Mouse (Mus musculus): ENCODE results near the gene Srrt. TPM values are rescaled to one million over a fixed set of nuclear protein-coding genes. Genes with fewer than 3 reads are reported as not detected.

Srrt gene
- total and polyA plus RNA-seq, 3 experiments: 291 to 454 TPM; not detected in 1

DNA sequence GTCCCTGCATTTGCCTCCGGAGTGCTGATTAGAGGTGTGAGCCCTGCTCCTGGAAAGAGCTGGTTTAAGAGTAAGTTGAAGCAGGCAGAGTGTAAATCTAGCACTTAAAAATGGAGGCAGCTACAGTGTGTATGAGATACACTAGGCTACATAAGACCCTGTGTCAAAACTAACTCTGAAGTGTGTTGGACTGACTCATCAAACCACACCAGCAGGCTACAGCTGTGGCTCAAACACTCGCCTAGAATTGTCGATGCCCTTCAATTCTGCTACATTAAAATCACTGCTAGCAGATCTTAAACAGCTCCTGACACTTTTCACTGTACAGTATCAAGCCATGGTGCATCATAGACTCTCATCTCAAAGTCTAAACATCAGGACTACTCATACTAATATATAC is 3.3 kb downstream of the Srrt start:
- Histone ChIP-seq H3K27ac (ENCODE audit: control insufficient read depth, low read depth, low read length) (peak overlapping the region; percentile 93), H3K79me2 (ENCODE audit: control insufficient read depth, insufficient read depth, low read length, poor library complexity) (peaks cover 43% of the 10 kb centered on the region), H3K4me3 (ENCODE audit: control insufficient read depth in 1 of 2, insufficient read depth in 1 of 2, low read depth in 2 of 2, low read length in 2 of 2) (no peak overlapping the region), H3K9me3 (replicated peaks; ENCODE audit: insufficient read depth, low read length) (no peaks in the 10 kb centered on the region), H3K4me1 (ENCODE audit: control insufficient read depth in 1 of 2, insufficient read depth in 2 of 2, low read length in 2 of 2) (peaks cover 7 to 50% of the 10 kb centered on the region in 2 experiments; a peak in 3 of 4 replicates), H3K27me3 (ENCODE audit: control insufficient read depth in 1 of 2, insufficient read depth in 2 of 2, low read length in 2 of 2) (no peaks in the 10 kb centered on the region), H3K36me3 (ENCODE audit: control insufficient read depth in 1 of 2, insufficient read depth in 2 of 2, low read length in 2 of 2) (peaks cover 6 to 56% of the 10 kb centered on the region in 2 experiments; a peak in 3 of 4 replicates), H3K9ac (ENCODE audit: control insufficient read depth, low read depth, low read length, poor library complexity, severe bottlenecking) (peak overlapping the region; percentile 23)
- peak; percentile 43 for DNase-seq (ENCODE audit: low read depth, low spot score)
- TF ChIP-seq USF1 (IDR thresholded peaks at IDR 0.05; ENCODE audit: low read depth, low read length) (no peak), SMC3 (IDR thresholded peaks at IDR 0.05; ENCODE audit: low read depth, low read length) (no peak), RAD21 (IDR thresholded peaks at IDR 0.05; ENCODE audit: low read depth, low read length) (no peak), POLR2AphosphoS5 (IDR thresholded peaks at IDR 0.05; ENCODE audit: borderline replicate concordance, low read depth, low read length) (no peak), ELF1 (IDR thresholded peaks at IDR 0.05; ENCODE audit: low read depth, low read length) (no peak), HCFC1 (IDR thresholded peaks at IDR 0.05; ENCODE audit: low read depth, low read length) (no peak), GATA1 (IDR thresholded peaks at IDR 0.05; ENCODE audit: low read depth, low read length) (no peak), MAZ (IDR thresholded peaks at IDR 0.05; ENCODE audit: low read depth, low read length) (no peak), KAT2A (conservative IDR thresholded peaks at IDR 0.05; ENCODE audit: low read depth, low read length) (no peak), BHLHE40 (IDR thresholded peaks at IDR 0.05; ENCODE audit: borderline replicate concordance, low read depth, low read length) (no peak), E2F4 (IDR thresholded peaks at IDR 0.05; ENCODE audit: borderline replicate concordance, low read depth, low read length) (no peak), MAFK (IDR thresholded peaks at IDR 0.05; ENCODE audit: borderline replicate concordance, low read depth, low read length) (no peak), CHD2 (IDR thresholded peaks at IDR 0.05; ENCODE audit: low read length) (no peak), UBTF (IDR thresholded peaks at IDR 0.05; ENCODE audit: borderline replicate concordance, insufficient read depth, low read depth, low read length) (no peak), TAL1 (IDR thresholded peaks at IDR 0.05; ENCODE audit: low read length) (no peak), ETS1 (IDR thresholded peaks at IDR 0.05; ENCODE audit: low read depth, low read length) (no peak), MYC (IDR thresholded peaks at IDR 0.05; ENCODE audit: low read depth, low read length) (no peak), SIN3A (IDR thresholded peaks at IDR 0.05; ENCODE audit: low read length) (no peak)

DNA sequence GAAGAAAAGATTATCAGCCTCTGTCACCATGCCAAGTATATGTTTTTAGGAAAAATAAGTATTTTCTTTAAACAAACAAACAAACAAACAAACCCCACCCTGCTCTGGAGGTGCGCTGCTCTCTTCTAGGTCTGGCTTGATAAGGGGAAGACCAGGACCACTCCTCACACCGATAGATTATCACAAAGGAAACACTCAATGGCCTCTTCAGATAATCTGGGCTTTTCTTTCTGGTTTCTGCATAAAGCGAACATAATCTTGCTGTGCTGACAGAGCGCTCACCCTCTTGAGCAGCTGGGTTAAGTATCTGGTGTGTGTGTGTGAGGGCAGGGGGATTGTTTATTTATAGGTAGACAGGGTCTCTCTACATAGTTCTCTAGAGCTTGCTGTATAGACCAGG is 3.9 kb downstream of the Srrt start:
- Histone ChIP-seq H3K4me1 (ENCODE audit: control insufficient read depth in 1 of 2, insufficient read depth in 2 of 2, low read length in 2 of 2) (peaks cover 11 to 50% of the 10 kb centered on the region in 2 experiments), H3K79me2 (ENCODE audit: control insufficient read depth, insufficient read depth, low read length, poor library complexity) (peaks cover 43% of the 10 kb centered on the region), H3K9me3 (replicated peaks; ENCODE audit: insufficient read depth, low read length) (no peaks in the 10 kb centered on the region), H3K36me3 (ENCODE audit: control insufficient read depth in 1 of 2, insufficient read depth in 2 of 2, low read length in 2 of 2) (peaks cover 11 to 58% of the 10 kb centered on the region in 2 experiments), H3K9ac (ENCODE audit: control insufficient read depth, low read depth, low read length, poor library complexity, severe bottlenecking) (no peak overlapping the region), H3K27me3 (ENCODE audit: control insufficient read depth in 1 of 2, insufficient read depth in 2 of 2, low read length in 2 of 2) (no peaks in the 10 kb centered on the region), H3K4me3 (ENCODE audit: control insufficient read depth in 1 of 2, insufficient read depth in 1 of 2, low read depth in 2 of 2, low read length in 2 of 2) (no peak overlapping the region), H3K27ac (ENCODE audit: control insufficient read depth, low read depth, low read length) (peak overlapping the region; percentile 93)
- DNase-seq (ENCODE audit: low read depth, low spot score): peak; percentile 54
- TF ChIP-seq MYB (IDR thresholded peaks at IDR 0.05; ENCODE audit: low read depth, low read length): no peak
- no peak for TF ChIP-seq NRF1 (IDR thresholded peaks at IDR 0.05; ENCODE audit: insufficient read depth, low read depth, low read length, poor library complexity, severe bottlenecking)
- TF ChIP-seq POLR2AphosphoS5 (IDR thresholded peaks at IDR 0.05; ENCODE audit: borderline replicate concordance, low read depth, low read length): no peak
- TF ChIP-seq UBTF (IDR thresholded peaks at IDR 0.05; ENCODE audit: borderline replicate concordance, insufficient read depth, low read depth, low read length): no peak
- TF ChIP-seq SMC3 (IDR thresholded peaks at IDR 0.05; ENCODE audit: low read depth, low read length): no peak
- peak; percentile 73 for TF ChIP-seq SIN3A (IDR thresholded peaks at IDR 0.05; ENCODE audit: low read length)
- no peak for TF ChIP-seq CHD1 (IDR thresholded peaks at IDR 0.05; ENCODE audit: low read depth, low read length)
- TF ChIP-seq HCFC1 (IDR thresholded peaks at IDR 0.05; ENCODE audit: low read depth, low read length): no peak
- no peak for TF ChIP-seq USF1 (IDR thresholded peaks at IDR 0.05; ENCODE audit: low read depth, low read length)
- TF ChIP-seq ETS1 (IDR thresholded peaks at IDR 0.05; ENCODE audit: low read depth, low read length): peak; percentile 87
- no peak for TF ChIP-seq MEF2A (IDR thresholded peaks at IDR 0.05; ENCODE audit: extremely low read depth, insufficient replicate concordance, low read depth, low read length, poor library complexity, severe bottlenecking)
- no peak for TF ChIP-seq CHD2 (IDR thresholded peaks at IDR 0.05; ENCODE audit: low read length)
- TF ChIP-seq RAD21 (IDR thresholded peaks at IDR 0.05; ENCODE audit: low read depth, low read length): no peak
- peak; percentile 83 for TF ChIP-seq RCOR1 (IDR thresholded peaks at IDR 0.05; ENCODE audit: low read depth, low read length)
- TF ChIP-seq MAZ (IDR thresholded peaks at IDR 0.05; ENCODE audit: low read depth, low read length): 0 out of 2 replicates have a peak, but pooled peaks have one; percentile 62
- TF ChIP-seq USF2 (IDR thresholded peaks at IDR 0.05; ENCODE audit: borderline replicate concordance in 1 of 2, insufficient read depth in 1 of 2, low read depth in 1 of 2, low read length in 2 of 2): no peak
- TF ChIP-seq ZMIZ1 (IDR thresholded peaks at IDR 0.05; ENCODE audit: low read depth, low read length): peak; percentile 43; the same call in 1 of the 2 replicates
- TF ChIP-seq NELFE (IDR thresholded peaks at IDR 0.05; ENCODE audit: low read depth, low read length): no peak
- peak; percentile 89 to 90 for TF ChIP-seq EP300 (IDR thresholded peaks at IDR 0.05; ENCODE audit: low read depth in 1 of 2, low read length in 2 of 2)
- TF ChIP-seq GABPA (IDR thresholded peaks at IDR 0.05; ENCODE audit: low read depth, low read length): no peak
- 0 out of 2 replicates have a peak, but pooled peaks have one; percentile 32 for TF ChIP-seq MAFK (IDR thresholded peaks at IDR 0.05; ENCODE audit: borderline replicate concordance, low read depth, low read length)

Measured in MEL (cell line).